Mouse (Mus musculus) neural tube, embryonic 15.5 days (tissue): Measurements from ENCODE around the gene Zswim9. TPM values are rescaled to one million over a fixed set of nuclear protein-coding genes. Genes with fewer than 3 reads are reported as not detected.

Experiments
- ATAC-seq: fragments of 200-750 bp; cut with Nextera tagmentation; 2 replicates; pipeline ENCODE4 v1.8.0; 2017; ENCODE audit warnings: mild to moderate bottlenecking, moderate TSS enrichment, moderate library complexity; ENCODE audit not compliant: low FRiP score
- H3K27ac ChIP-seq: fragments of 300-500 bp; sonication (generic); replicated peaks from 2 replicates; pipeline ENCODE4 v1.5.1; 2015; ENCODE audit warnings: mild to moderate bottlenecking, inconsistent platforms
- H3K27me3 ChIP-seq: fragments of 300-500 bp; sonication (generic); replicated peaks from 2 replicates; pipeline ENCODE4 v1.6.1; 2015; ENCODE audit warnings: inconsistent platforms
- H3K36me3 ChIP-seq: fragments of 300-500 bp; sonication (generic); 2 replicates; pipeline ENCODE4 v1.6.1; 2015; ENCODE audit warnings: inconsistent platforms
- H3K4me1 ChIP-seq: fragments of 300-500 bp; sonication (generic); 2 replicates; pipeline ENCODE4 v1.6.1; 2015; ENCODE audit warnings: inconsistent platforms
- H3K4me2 ChIP-seq: fragments of 300-500 bp; sonication (generic); 2 replicates; pipeline ENCODE4 v1.6.1; 2015; ENCODE audit warnings: inconsistent platforms, mild to moderate bottlenecking, moderate library complexity
- H3K4me3 ChIP-seq: fragments of 300-500 bp; sonication (generic); replicated peaks from 2 replicates; pipeline ENCODE4 v1.5.1; 2015; ENCODE audit warnings: mild to moderate bottlenecking, inconsistent platforms
- H3K9ac ChIP-seq: fragments of 300-500 bp; sonication (generic); replicated peaks from 2 replicates; pipeline ENCODE4 v1.6.1; 2015; ENCODE audit warnings: mild to moderate bottlenecking, inconsistent platforms
- H3K9me3 ChIP-seq: fragments of 300-500 bp; sonication (generic); replicated peaks from 2 replicates; pipeline ENCODE4 v1.6.1; 2016; ENCODE audit warnings: inconsistent platforms
- WGBS: fragments of 180-500 bp; shearing (Covaris S2); methylation state at CpG from one replicate; pipeline ENCODE4 v1.1.7; 2015; ENCODE audit warnings: mixed read lengths; 5-methylcytosine and 5-hydroxymethylcytosine counted together
- polyA plus RNA-seq: library from polyadenylated mRNA; unstranded; fragments of >200 nt; fragmentation: Nextera tagmentation; extraction: Ambion mirVana; gene quantifications from 2 replicates; pipeline ENCODE4 v1.2.1, GENCODE M21; 2015

Zswim9 gene
- polyA plus RNA-seq, 1 experiment from 2014 or later, result 9.6 TPM

GRCm38 (mm10) chr7:13264396-13264795 lies 14.1 kb downstream of the Zswim9 start:
- no peaks in the 10 kb centered on the region for H3K27me3 ChIP-seq
- H3K9me3 ChIP-seq, result no peaks in the 10 kb centered on the region
- H3K4me1 ChIP-seq, result peaks cover 3% of the 10 kb centered on the region; the same call in 1 of the 2 replicates
- no peak overlapping the region for H3K9ac ChIP-seq
- WGBS, result 44% methylated on average over 2 of the region's 2 CpGs
- ATAC-seq, result no peak
- no peak overlapping the region for H3K4me3 ChIP-seq
- H3K27ac ChIP-seq, result no peak overlapping the region
- no peaks in the 10 kb centered on the region; the same call in 1 of the 2 replicates for H3K36me3 ChIP-seq
- H3K4me2 ChIP-seq, result no peak overlapping the region

- H3K9ac ChIP-seq, result no peak overlapping the region
- no peaks in the 10 kb centered on the region for H3K27me3 ChIP-seq
- H3K4me2 ChIP-seq, result no peak overlapping the region
- no peak for ATAC-seq
- 79% methylated on average over 5 of the region's 5 CpGs for WGBS
- no peak overlapping the region for H3K27ac ChIP-seq
- H3K4me1 ChIP-seq, result peaks cover 3% of the 10 kb centered on the region; the same call in 1 of the 2 replicates
- H3K4me3 ChIP-seq, result no peak overlapping the region
- no peaks in the 10 kb centered on the region for H3K9me3 ChIP-seq
- H3K36me3 ChIP-seq, result no peaks in the 10 kb centered on the region; the same call in 1 of the 2 replicates
Observed at GRCm38 (mm10) chr7:13263851-13264250, 14.7 kb downstream of the Zswim9 start.

GRCm38 (mm10) chr7:13260746-13261700 lies 17.5 kb downstream of the Zswim9 start:
- H3K4me3 ChIP-seq, result no peak overlapping the region
- no peak for ATAC-seq
- WGBS, result 58% methylated on average over 50 of the region's 50 CpGs
- H3K27me3 ChIP-seq, result no peaks in the 10 kb centered on the region
- H3K9me3 ChIP-seq, result no peaks in the 10 kb centered on the region
- no peak overlapping the region for H3K9ac ChIP-seq
- H3K36me3 ChIP-seq, result no peaks in the 10 kb centered on the region; the same call in 1 of the 2 replicates
- H3K4me1 ChIP-seq, result peaks cover 3% of the 10 kb centered on the region; the same call in 1 of the 2 replicates
- H3K4me2 ChIP-seq, result no peak overlapping the region
- no peak overlapping the region for H3K27ac ChIP-seq

- Histone ChIP-seq H3K4me1 (no peaks in the 10 kb centered on the region), H3K4me2 (no peak within 1 kb of the TSS), H3K27me3 (no peaks in the 10 kb centered on the region), H3K4me3 (no peak within 1 kb of the TSS), H3K9ac (no peak within 1 kb of the TSS), H3K36me3 (no peaks in the 10 kb centered on the region), H3K9me3 (no peaks in the 10 kb centered on the region), H3K27ac (no peak within 1 kb of the TSS)
- ATAC-seq, result no peak
Observed at GRCm38 (mm10) chr7:13212720-13213119, 65.8 kb downstream of the Zswim9 start, which contains the start of gene Vmn1r89. Gene Vmn1r89, plus strand, starts transcription at chr7:13213020.

Other genes starting within 250 kb of the Zswim9 start
- gene Chmp2a, start 243.9 kb downstream of the Zswim9 start, polyA plus RNA-seq, result 165 and 170 TPM in 2 replicates
- 129 and 149 TPM in 2 replicates for gene Ube2m, start 240.4 kb downstream of the Zswim9 start, polyA plus RNA-seq
- 7.7 and 8.8 TPM in 2 replicates for gene Mzf1, start 224.0 kb downstream of the Zswim9 start, polyA plus RNA-seq
- gene Vmn1r85, start 183.5 kb downstream of the Zswim9 start, polyA plus RNA-seq, result 0.12 and 0.20 TPM in 2 replicates
- gene Vmn1r86, start 158.8 kb downstream of the Zswim9 start, polyA plus RNA-seq, result not detected in 2 replicates
- not detected in 2 replicates for gene Vmn1r87, start 138.6 kb downstream of the Zswim9 start, polyA plus RNA-seq
- not detected in 2 replicates for gene Vmn1r88, start 119.2 kb downstream of the Zswim9 start, polyA plus RNA-seq
- not detected in 2 replicates for gene Vmn1r89, start 65.7 kb downstream of the Zswim9 start, polyA plus RNA-seq
- gene Lig1, start 1.4 kb downstream of the Zswim9 start, polyA plus RNA-seq, result 29.5 and 48.4 TPM in 2 replicates
- gene Pla2g4c, start 45.9 kb upstream of the Zswim9 start, polyA plus RNA-seq, result 0.69 and 0.72 TPM in 2 replicates
- 0.18 TPM in 1 of 2 replicates, not detected in the other for gene Cabp5, start 119.4 kb upstream of the Zswim9 start, polyA plus RNA-seq
- gene Bsph1, start 172.1 kb upstream of the Zswim9 start, polyA plus RNA-seq, result not detected in 2 replicates